Mouse (Mus musculus) MEL (cell line): ENCODE data around the gene Camta1. TPM values are rescaled to one million over a fixed set of nuclear protein-coding genes. Genes with fewer than 3 reads are reported as not detected.

Experiments
- DNase-seq: peaks from one replicate; pipeline ENCODE4 v3.0.0; 2011; ENCODE audit warnings: low read depth, low spot score
- H3K27ac ChIP-seq: 2 replicates; pipeline ENCODE4 v1.5.1; 2012; ENCODE audit warnings: low read depth, mild to moderate bottlenecking, control low read depth, low read length, moderate library complexity; ENCODE audit not compliant: control insufficient read depth
- H3K27me3 ChIP-seq, 2 experiments: fragments of 150-350 bp in 1 of 2; sonication (generic) in 1 of 2; 2 replicates each; pipeline ENCODE4 v1.6.1; 2012; ENCODE audit warnings: low read length in 2 of 2, mild to moderate bottlenecking in 2 of 2, improper control_type of control experiment in 1 of 2, moderate library complexity in 1 of 2; ENCODE audit not compliant: insufficient read depth in 2 of 2, control insufficient read depth in 1 of 2
- H3K36me3 ChIP-seq, 2 experiments: 2 replicates each; pipeline ENCODE4 v1.6.1; 2012 to 2014; ENCODE audit warnings: low read length in 2 of 2, improper control_type of control experiment in 1 of 2, inconsistent platforms in 1 of 2, mild to moderate bottlenecking in 1 of 2; ENCODE audit not compliant: insufficient read depth in 2 of 2, control insufficient read depth in 1 of 2
- H3K4me1 ChIP-seq, 2 experiments: fragments of 150-350 bp in 1 of 2; sonication (generic) in 1 of 2; 2 replicates each; pipeline ENCODE4 v1.6.1; 2012; ENCODE audit warnings: low read length in 2 of 2, improper control_type of control experiment in 1 of 2, mild to moderate bottlenecking in 1 of 2; ENCODE audit not compliant: insufficient read depth in 2 of 2, control insufficient read depth in 1 of 2
- H3K4me3 ChIP-seq, 2 experiments: fragments of 150-350 bp in 1 of 2; sonication (generic) in 1 of 2; 2 replicates each; pipeline ENCODE4 v1.5.1; 2012; ENCODE audit warnings: low read depth in 2 of 2, low read length in 2 of 2, mild to moderate bottlenecking in 2 of 2, moderate library complexity in 2 of 2, control low read depth in 1 of 2, improper control_type of control experiment in 1 of 2; ENCODE audit not compliant: control insufficient read depth in 1 of 2, insufficient read depth in 1 of 2
- H3K79me2 ChIP-seq: 2 replicates; pipeline ENCODE4 v1.6.1; 2012; ENCODE audit warnings: mild to moderate bottlenecking, low read length, moderate library complexity; ENCODE audit not compliant: control insufficient read depth, poor library complexity, insufficient read depth
- H3K9ac ChIP-seq: 2 replicates; pipeline ENCODE4 v1.6.1; 2012; ENCODE audit warnings: low read depth, mild to moderate bottlenecking, control low read depth, low read length, moderate library complexity; ENCODE audit not compliant: control insufficient read depth, poor library complexity, severe bottlenecking
- H3K9me3 ChIP-seq: fragments of 150-350 bp; sonication (generic); replicated peaks from 2 replicates; pipeline ENCODE4 v1.6.1; 2012; ENCODE audit warnings: mild to moderate bottlenecking, low read length, improper control_type of control experiment, moderate library complexity; ENCODE audit not compliant: insufficient read depth
- CTCF ChIP-seq, 3 experiments: IDR thresholded peaks in 2 of 3; conservative IDR thresholded peaks in 1 of 3; 2 replicates each; pipeline ENCODE4 v1.5.1; 2011 to 2012; ENCODE audit warnings: low read length in 3 of 3, low read depth in 2 of 3, mild to moderate bottlenecking in 2 of 3, improper control_type of control experiment in 1 of 3, inconsistent platforms in 1 of 3, mixed read lengths in 1 of 3, moderate library complexity in 1 of 3; ENCODE audit not compliant: control insufficient read depth in 1 of 3, insufficient read depth in 1 of 3, poor library complexity in 1 of 3, severe bottlenecking in 1 of 3
- E2F4 ChIP-seq: IDR thresholded peaks from 2 replicates; pipeline ENCODE4 v1.6.1; 2011; ENCODE audit warnings: low read depth, low read length, improper control_type of control experiment, borderline replicate concordance
- ELF1 ChIP-seq: IDR thresholded peaks from 2 replicates; pipeline ENCODE4 v1.6.1; 2014; ENCODE audit warnings: low read depth, mild to moderate bottlenecking, inconsistent platforms, low read length, improper control_type of control experiment, moderate library complexity
- EP300 ChIP-seq, 2 experiments: IDR thresholded peaks; 2 replicates each; pipeline ENCODE4 v1.6.1; 2011; ENCODE audit warnings: improper control_type of control experiment in 2 of 2, low read length in 2 of 2, low read depth in 1 of 2, mild to moderate bottlenecking in 1 of 2
- GABPA ChIP-seq: IDR thresholded peaks from 2 replicates; pipeline ENCODE4 v1.6.1; 2012; ENCODE audit warnings: low read depth, mild to moderate bottlenecking, inconsistent platforms, low read length, improper control_type of control experiment, moderate library complexity
- KAT2A ChIP-seq: conservative IDR thresholded peaks from 2 replicates; pipeline ENCODE4 v1.6.1; 2012; ENCODE audit warnings: low read depth, low read length, improper control_type of control experiment, inconsistent platforms
- MAX ChIP-seq: IDR thresholded peaks from 2 replicates; pipeline ENCODE4 v1.6.1; 2011; ENCODE audit warnings: low read length, improper control_type of control experiment
- MAZ ChIP-seq: IDR thresholded peaks from 2 replicates; pipeline ENCODE4 v1.6.1; 2012; ENCODE audit warnings: low read depth, mild to moderate bottlenecking, inconsistent platforms, low read length, improper control_type of control experiment
- MEF2A ChIP-seq: IDR thresholded peaks from 2 replicates; pipeline ENCODE4 v1.6.1; 2014; ENCODE audit warnings: low read depth, mild to moderate bottlenecking, inconsistent platforms, low read length, improper control_type of control experiment; ENCODE audit not compliant: poor library complexity, insufficient replicate concordance, severe bottlenecking; ENCODE audit errors: extremely low read depth
- NELFE ChIP-seq: IDR thresholded peaks from 2 replicates; pipeline ENCODE4 v1.6.1; 2011; ENCODE audit warnings: low read depth, low read length, improper control_type of control experiment
- NRF1 ChIP-seq: IDR thresholded peaks from 2 replicates; pipeline ENCODE4 v1.6.1; 2014; ENCODE audit warnings: low read depth, mild to moderate bottlenecking, inconsistent platforms, low read length, improper control_type of control experiment, moderate library complexity; ENCODE audit not compliant: poor library complexity, insufficient read depth, severe bottlenecking
- POLR2AphosphoS2 ChIP-seq: IDR thresholded peaks from 2 replicates; pipeline ENCODE4 v1.6.1; 2011; ENCODE audit warnings: low read length, improper control_type of control experiment
- POLR2AphosphoS5 ChIP-seq: IDR thresholded peaks from 2 replicates; pipeline ENCODE4 v1.6.1; 2012; ENCODE audit warnings: low read depth, borderline replicate concordance, mild to moderate bottlenecking, inconsistent platforms, low read length, moderate library complexity, mixed read lengths
- RAD21 ChIP-seq: IDR thresholded peaks from 2 replicates; pipeline ENCODE4 v1.6.1; 2011; ENCODE audit warnings: mild to moderate bottlenecking, low read depth, low read length, improper control_type of control experiment
- SIN3A ChIP-seq: IDR thresholded peaks from 2 replicates; pipeline ENCODE4 v1.6.1; 2012; ENCODE audit warnings: low read length, improper control_type of control experiment, inconsistent platforms
- SMC3 ChIP-seq: IDR thresholded peaks from 2 replicates; pipeline ENCODE4 v1.6.1; 2011; ENCODE audit warnings: low read depth, low read length, improper control_type of control experiment
- TAL1 ChIP-seq: IDR thresholded peaks from 2 replicates; pipeline ENCODE4 v1.6.1; 2012; ENCODE audit warnings: mild to moderate bottlenecking, inconsistent platforms, low read length, moderate library complexity, mixed read lengths
- TBP ChIP-seq: IDR thresholded peaks from 2 replicates; pipeline ENCODE4 v1.8.0; 2011; ENCODE audit warnings: low read depth, low read length, improper control_type of control experiment
- TCF12 ChIP-seq: IDR thresholded peaks from 2 replicates; pipeline ENCODE4 v1.6.1; 2014; ENCODE audit warnings: low read depth, mild to moderate bottlenecking, inconsistent platforms, low read length, improper control_type of control experiment, moderate library complexity
- UBTF ChIP-seq: IDR thresholded peaks from 2 replicates; pipeline ENCODE4 v1.6.1; 2012; ENCODE audit warnings: low read depth, mild to moderate bottlenecking, inconsistent platforms, low read length, improper control_type of control experiment, moderate library complexity, borderline replicate concordance; ENCODE audit not compliant: insufficient read depth
- USF2 ChIP-seq, 2 experiments: IDR thresholded peaks; 2 replicates each; pipeline ENCODE4 v1.6.1; 2011 to 2012; ENCODE audit warnings: improper control_type of control experiment in 2 of 2, low read length in 2 of 2, borderline replicate concordance in 1 of 2, inconsistent platforms in 1 of 2, low read depth in 1 of 2, mild to moderate bottlenecking in 1 of 2; ENCODE audit not compliant: insufficient read depth in 1 of 2
- ZC3H11A ChIP-seq: IDR thresholded peaks from 2 replicates; pipeline ENCODE4 v1.6.1; 2012; ENCODE audit warnings: low read depth, mild to moderate bottlenecking, inconsistent platforms, low read length, improper control_type of control experiment
- ZNF384 ChIP-seq: IDR thresholded peaks from 2 replicates; pipeline ENCODE4 v1.6.1; 2012; ENCODE audit warnings: low read depth, mild to moderate bottlenecking, inconsistent platforms, low read length, improper control_type of control experiment
- polyA plus RNA-seq, 2 experiments: library from polyadenylated mRNA; stranded (reverse) in 1 of 2; unstranded in 1 of 2; fragments of >175 nt in 1 of 2; fragments of >200 nt in 1 of 2; gene quantifications; 2 replicates each; pipeline versions ENCODE4 v1.2.1 to v1.2.4; 2012; ENCODE audit warnings: low replicate concordance in 2 of 2, low read depth in 1 of 2; ENCODE audit not compliant: insufficient read length in 2 of 2, insufficient read depth in 1 of 2, missing spikeins in 1 of 2
- total RNA-seq: library from RNA; depleted of rRNA; stranded (reverse); fragments of 300-350 nt; gene quantifications from 2 replicates; pipeline ENCODE4 v1.2.3, GENCODE M21; 2012

Camta1 gene
- total and polyA plus RNA-seq, 3 experiments = 28.2 to 87.5 TPM; not detected in 1

DNA sequence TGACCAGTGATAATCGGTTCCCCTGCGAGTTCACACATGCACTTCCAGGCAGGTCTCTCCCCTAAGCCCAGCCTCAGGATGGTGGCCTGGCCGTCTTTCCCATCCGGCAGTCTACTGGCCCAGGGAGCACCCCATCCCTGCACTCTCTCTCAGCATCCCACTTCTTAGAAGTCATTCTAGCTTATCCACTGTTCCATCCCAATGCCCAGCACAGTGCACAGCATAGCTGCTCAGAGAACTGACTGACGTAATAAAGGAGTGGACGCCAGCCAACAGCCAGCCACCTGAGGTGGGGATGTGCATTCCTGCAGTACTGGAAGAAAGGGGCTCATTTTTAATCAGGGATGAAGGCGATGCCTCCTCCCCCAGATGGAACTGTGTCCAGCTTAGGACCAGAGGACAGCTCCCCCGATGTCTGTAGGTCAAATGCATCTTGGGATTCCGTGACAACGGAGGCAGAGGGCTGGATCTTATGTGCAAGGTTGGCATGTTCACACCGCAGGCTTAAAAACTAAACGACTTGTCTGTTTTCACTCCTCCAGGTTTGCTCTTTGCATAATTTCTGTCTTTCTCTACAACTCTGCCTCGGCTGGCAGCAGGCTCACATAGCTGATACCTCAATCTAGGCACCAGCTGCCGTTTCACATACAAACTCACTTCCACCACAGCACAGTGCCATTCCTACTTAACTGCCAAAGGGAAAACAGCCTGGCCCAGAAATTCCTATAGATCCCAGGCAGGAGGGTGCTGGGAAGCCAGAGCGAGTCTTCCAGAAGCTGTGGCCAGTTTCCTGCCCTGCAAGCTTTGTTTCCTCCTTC lies 285.2 kb downstream of the Camta1 start:
- Histone ChIP-seq H3K79me2 (no peaks in the 10 kb centered on the region), H3K36me3 (no peaks in the 10 kb centered on the region), H3K9ac (no peak overlapping the region), H3K4me1 (no peaks in the 10 kb centered on the region), H3K9me3 (no peaks in the 10 kb centered on the region; the same call in 1 of the 2 replicates), H3K4me3 (no peak overlapping the region)
- no peak for DNase-seq
- no peak for TF ChIP-seq SIN3A
- TF ChIP-seq NELFE = no peak
- no peak for TF ChIP-seq ZNF384
- TF ChIP-seq UBTF = no peak
- TF ChIP-seq KAT2A = no peak
- TF ChIP-seq E2F4 = no peak
- TF ChIP-seq, all 39 proteins: peak for 0
- no peak overlapping the region for H3K27ac ChIP-seq
- no peaks in the 10 kb centered on the region for H3K27me3 ChIP-seq

GRCm38 (mm10) chr4:151572716-151573115 lies 289.0 kb downstream of the Camta1 start:
- H3K4me1 ChIP-seq = no peaks in the 10 kb centered on the region
- H3K79me2 ChIP-seq = no peaks in the 10 kb centered on the region
- no peaks in the 10 kb centered on the region for H3K36me3 ChIP-seq
- TF ChIP-seq SMC3 = no peak
- no peak for TF ChIP-seq GABPA
- no peak for TF ChIP-seq POLR2AphosphoS5
- no peak for TF ChIP-seq NRF1
- TF ChIP-seq USF2 (IDR thresholded peaks at IDR 0.05; ENCODE audit: borderline replicate concordance in 1 of 2, insufficient read depth in 1 of 2, low read depth in 1 of 2, low read length in 2 of 2) = no peak
- TF ChIP-seq KAT2A = no peak
- TF ChIP-seq MEF2A = no peak
- TF ChIP-seq MAZ = no peak
- no peak for TF ChIP-seq MAX
- no peak for TF ChIP-seq CTCF (IDR thresholded peaks at IDR 0.05 in 2 of 3, conservative IDR thresholded peaks at IDR 0.05 in 1 of 3; ENCODE audit: control insufficient read depth in 1 of 3, insufficient read depth in 1 of 3, low read depth in 2 of 3, low read length in 3 of 3, poor library complexity in 1 of 3, severe bottlenecking in 1 of 3)
- no peak for TF ChIP-seq SIN3A
- no peak for TF ChIP-seq RAD21
- no peak for TF ChIP-seq ZNF384
- no peak for TF ChIP-seq ZC3H11A
- no peak for TF ChIP-seq TCF12
- TF ChIP-seq POLR2AphosphoS2 = no peak
- TF ChIP-seq ELF1 = no peak
- TF ChIP-seq TAL1 = no peak
- TF ChIP-seq TBP = no peak
- TF ChIP-seq EP300 (IDR thresholded peaks at IDR 0.05; ENCODE audit: low read depth in 1 of 2, low read length in 2 of 2) = no peak
- no peak overlapping the region for H3K27ac ChIP-seq
- H3K9ac ChIP-seq = no peak overlapping the region
- H3K9me3 ChIP-seq = no peaks in the 10 kb centered on the region; the same call in 1 of the 2 replicates
- no peak overlapping the region for H3K4me3 ChIP-seq
- no peaks in the 10 kb centered on the region for H3K27me3 ChIP-seq
- DNase-seq = no peak
